Mouse (Mus musculus): ENCODE data around the gene Gpsm1. TPM values are rescaled to one million over a fixed set of nuclear protein-coding genes. Genes with fewer than 3 reads are reported as not detected.

Gene Gpsm1
- total and polyA plus RNA-seq, 2 experiments from 2014 or later: 155 to 330 TPM

DNA sequence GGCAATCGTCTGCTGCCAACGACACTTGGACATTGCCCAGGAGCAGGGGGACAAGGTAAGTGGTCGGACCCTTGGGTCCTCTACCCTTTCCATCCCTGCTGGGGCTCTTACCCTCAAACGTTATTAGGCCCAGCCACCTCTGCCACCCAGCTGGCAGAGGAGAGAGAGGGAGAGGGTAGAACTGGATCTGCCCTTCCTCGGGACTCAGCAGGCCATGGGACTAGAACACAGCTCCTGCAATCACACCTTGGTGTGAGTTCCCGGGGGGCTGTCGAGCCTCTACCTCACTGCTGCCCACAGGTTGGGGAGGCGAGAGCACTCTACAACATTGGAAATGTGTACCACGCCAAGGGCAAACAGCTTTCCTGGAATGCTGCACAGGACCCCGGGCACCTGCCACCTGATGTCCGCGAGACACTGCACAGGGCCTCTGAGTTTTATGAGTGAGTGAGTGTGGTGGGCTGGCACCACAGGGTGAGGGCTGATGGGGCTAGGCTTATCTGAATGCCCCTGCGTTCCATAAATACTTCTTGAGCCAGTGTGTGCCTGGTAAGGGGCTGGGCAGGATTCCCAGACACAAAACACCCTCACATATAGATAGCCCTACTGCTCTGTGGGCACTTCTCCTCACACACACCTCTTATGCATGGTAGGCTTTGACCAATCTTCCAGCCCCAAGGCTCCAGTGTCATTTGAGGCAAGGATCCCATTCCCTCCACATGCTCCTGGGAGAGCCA, 8.4 kb downstream of the Gpsm1 start:
- Histone ChIP-seq H3K4me1 (ENCODE audit: insufficient read depth, low read length) (peaks cover 19% of the 10 kb centered on the region), H3K9ac (replicated peaks; ENCODE audit: low read length) (no peak overlapping the region), H3K4me2 (ENCODE audit: low read depth, low read length) (no peak overlapping the region), H3K36me3 (ENCODE audit: insufficient read depth, low read length) (peaks cover 52% of the 10 kb centered on the region), H3K27ac (no peak overlapping the region), H3K4me3 (ENCODE audit: low read length) (no peak overlapping the region), H3K9me3 (ENCODE audit: low read length) (no peaks in the 10 kb centered on the region), H3K27me3 (ENCODE audit: insufficient read depth, low read length) (no peaks in the 10 kb centered on the region)
- ATAC-seq (no peak), DNase-seq (ENCODE audit: low spot score) (no peak)
- WGBS: 93% methylated on average over 13 of the region's 13 CpGs
- no peak for TF ChIP-seq CTCF (IDR thresholded peaks at IDR 0.05; ENCODE audit: low read depth)

DNA sequence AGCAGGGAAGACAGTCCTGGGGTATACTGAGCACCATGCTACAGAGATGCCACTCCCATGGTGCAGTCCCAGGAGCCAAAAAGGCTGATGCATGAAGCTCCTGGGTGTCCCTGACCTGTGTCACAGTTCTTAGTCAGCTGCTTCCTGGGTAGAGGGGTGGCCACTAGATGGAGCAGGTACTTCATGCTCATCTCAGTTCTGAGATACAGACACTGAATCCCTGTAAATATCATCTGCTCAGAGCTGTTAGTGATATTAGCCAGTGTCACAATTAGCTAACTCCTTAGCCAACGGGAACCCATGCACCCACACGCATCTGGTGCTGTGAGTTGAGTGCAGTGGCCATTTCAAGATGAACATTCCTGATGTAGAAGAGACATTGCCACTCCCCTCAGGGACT, 9.6 kb downstream of the Gpsm1 start:
- H3K36me3 ChIP-seq (ENCODE audit: insufficient read depth, low read length): peaks cover 52% of the 10 kb centered on the region
- 0 out of 2 replicates have a peak overlapping the region, but pooled peaks have one; percentile 2 for H3K27ac ChIP-seq
- WGBS: 89% methylated on average over 2 of the region's 2 CpGs
- DNase-seq (ENCODE audit: low spot score) (peak; percentile 46), ATAC-seq (no peak)
- H3K9me3 ChIP-seq (ENCODE audit: low read length): no peaks in the 10 kb centered on the region
- no peak overlapping the region for H3K4me3 ChIP-seq (ENCODE audit: low read length)
- H3K4me2 ChIP-seq (ENCODE audit: low read depth, low read length): no peak overlapping the region
- H3K27me3 ChIP-seq (ENCODE audit: insufficient read depth, low read length): no peaks in the 10 kb centered on the region
- peak; percentile 72 for TF ChIP-seq CTCF (IDR thresholded peaks at IDR 0.05; ENCODE audit: low read depth)
- no peak overlapping the region for H3K9ac ChIP-seq (replicated peaks; ENCODE audit: low read length)
- H3K4me1 ChIP-seq (ENCODE audit: insufficient read depth, low read length): peaks cover 8% of the 10 kb centered on the region; the same call in 1 of the 2 replicates

DNA sequence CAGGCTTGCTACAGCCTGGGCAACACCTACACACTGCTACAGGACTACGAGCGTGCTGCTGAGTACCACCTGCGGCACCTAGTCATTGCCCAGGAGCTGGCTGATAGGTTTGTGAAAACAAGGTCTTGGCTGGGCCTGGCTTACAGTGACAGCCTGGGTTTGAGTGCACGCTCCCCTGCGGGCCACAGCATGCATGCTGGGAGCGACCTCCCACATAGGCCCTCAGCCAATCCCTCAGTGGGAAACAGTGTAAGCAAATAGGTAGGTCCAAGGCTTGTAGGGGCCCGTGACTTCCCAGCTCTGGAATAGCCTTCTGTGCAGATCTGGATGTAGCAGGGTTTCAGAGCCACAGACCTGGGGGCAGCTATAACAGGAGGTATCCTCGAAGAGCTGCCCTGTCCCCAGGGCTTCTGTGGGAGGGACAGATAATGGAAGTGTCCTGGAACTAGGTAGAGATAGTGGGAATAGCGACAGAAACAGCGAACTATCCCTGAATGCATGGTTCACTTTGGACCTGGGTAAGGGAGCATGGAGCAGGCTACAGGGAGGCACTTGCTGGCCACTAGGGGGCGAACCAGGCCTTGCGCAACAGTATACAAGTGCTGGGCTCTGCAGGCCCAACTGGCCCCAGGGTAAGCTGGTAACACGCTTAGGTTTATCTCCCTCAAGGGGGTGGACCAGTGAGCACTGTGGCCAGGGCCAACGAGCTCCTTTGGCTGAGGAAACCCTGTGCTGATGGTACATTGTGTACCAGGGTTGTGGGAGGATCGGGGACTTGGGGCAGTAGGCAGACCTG, 10.3 kb downstream of the Gpsm1 start:
- peaks cover 52% of the 10 kb centered on the region for H3K36me3 ChIP-seq (ENCODE audit: insufficient read depth, low read length)
- TF ChIP-seq CTCF (IDR thresholded peaks at IDR 0.05; ENCODE audit: low read depth): peak; percentile 98

DNA sequence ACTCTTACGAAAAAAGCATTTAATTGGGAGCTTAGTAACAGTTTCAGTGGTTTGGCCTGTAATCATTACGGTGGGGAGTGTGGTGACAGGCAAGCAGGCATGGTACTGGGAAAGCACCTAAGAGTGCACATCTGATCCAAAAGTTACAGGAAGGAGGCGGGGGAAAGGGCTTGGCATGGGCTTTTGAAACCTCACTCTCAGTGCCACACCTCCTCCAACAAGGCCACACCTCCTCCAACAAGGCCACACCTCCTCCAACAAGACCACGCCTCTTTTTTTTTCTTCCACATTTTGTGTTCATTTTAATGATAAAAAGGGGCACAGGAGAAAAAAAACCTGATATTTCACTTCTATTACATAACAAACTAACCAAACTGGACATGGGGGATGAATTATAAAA, 12.5 kb downstream of the Gpsm1 start:
- no peaks in the 10 kb centered on the region for H3K4me1 ChIP-seq (ENCODE audit: insufficient read depth, low read length)
- no peaks in the 10 kb centered on the region for H3K27me3 ChIP-seq (ENCODE audit: insufficient read depth, low read length)
- H3K9ac ChIP-seq (replicated peaks; ENCODE audit: low read length): no peak overlapping the region
- H3K4me3 ChIP-seq (ENCODE audit: low read length): no peak overlapping the region
- ATAC-seq (no peak), DNase-seq (ENCODE audit: low spot score) (no peak)
- H3K36me3 ChIP-seq (ENCODE audit: insufficient read depth, low read length): peaks cover 47% of the 10 kb centered on the region
- whole genome bisulfite sequencing: 89% methylated on average over 4 of the region's 4 CpGs
- TF ChIP-seq CTCF (IDR thresholded peaks at IDR 0.05; ENCODE audit: low read depth): no peak
- H3K9me3 ChIP-seq (ENCODE audit: low read length): no peaks in the 10 kb centered on the region
- no peak overlapping the region for H3K4me2 ChIP-seq (ENCODE audit: low read depth, low read length)
- no peak overlapping the region for H3K27ac ChIP-seq

More for the DNA sequence above, 10.3 kb downstream of the Gpsm1 start:
- Histone ChIP-seq H3K4me3 (ENCODE audit: low read length) (no peak overlapping the region), H3K27me3 (ENCODE audit: insufficient read depth, low read length) (no peaks in the 10 kb centered on the region), H3K27ac (0 out of 2 replicates have a peak overlapping the region, but pooled peaks have one; percentile 2), H3K4me2 (ENCODE audit: low read depth, low read length) (no peak overlapping the region), H3K9me3 (ENCODE audit: low read length) (no peaks in the 10 kb centered on the region), H3K9ac (replicated peaks; ENCODE audit: low read length) (no peak overlapping the region), H3K4me1 (ENCODE audit: insufficient read depth, low read length) (peaks cover 4% of the 10 kb centered on the region; the same call in 1 of the 2 replicates)
- peak; percentile 83 for DNase-seq (ENCODE audit: low spot score)
- ATAC-seq: peak; percentile 61
- WGBS: 66% methylated on average over 15 of the region's 15 CpGs

DNA sequence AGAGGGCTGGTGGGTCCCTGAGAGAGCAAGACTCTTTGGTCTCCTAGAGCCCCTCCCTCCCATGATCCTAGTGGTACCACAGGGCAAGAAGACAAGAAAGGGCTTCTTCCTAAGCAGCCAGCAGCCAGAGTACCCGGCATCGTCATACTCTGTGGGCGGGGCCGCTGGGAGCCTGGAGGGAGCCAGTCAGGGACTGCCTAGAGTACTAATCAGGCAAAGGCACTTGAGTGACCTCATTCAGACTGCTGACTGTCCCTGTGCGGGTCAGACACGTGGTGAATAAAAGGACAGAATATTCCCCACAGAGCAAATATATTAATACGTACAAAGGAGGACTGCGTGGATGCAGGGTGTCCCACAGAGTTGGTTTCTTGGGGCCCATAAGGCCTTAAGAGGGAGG, 14.1 kb downstream of the Gpsm1 start:
- Histone ChIP-seq H3K9me3 (ENCODE audit: low read length) (no peaks in the 10 kb centered on the region), H3K36me3 (ENCODE audit: insufficient read depth, low read length) (peaks cover 32% of the 10 kb centered on the region), H3K4me3 (ENCODE audit: low read length) (no peak overlapping the region), H3K4me2 (ENCODE audit: low read depth, low read length) (no peak overlapping the region), H3K9ac (replicated peaks; ENCODE audit: low read length) (no peak overlapping the region), H3K27ac (peak overlapping the region; percentile 84), H3K27me3 (ENCODE audit: insufficient read depth, low read length) (no peaks in the 10 kb centered on the region), H3K4me1 (ENCODE audit: insufficient read depth, low read length) (no peaks in the 10 kb centered on the region)
- no peak for TF ChIP-seq CTCF (IDR thresholded peaks at IDR 0.05; ENCODE audit: low read depth)
- 39% methylated on average over 8 of the region's 8 CpGs for WGBS
- ATAC-seq: peak; percentile 78
- DNase-seq (ENCODE audit: low spot score): peak; percentile 75

DNA sequence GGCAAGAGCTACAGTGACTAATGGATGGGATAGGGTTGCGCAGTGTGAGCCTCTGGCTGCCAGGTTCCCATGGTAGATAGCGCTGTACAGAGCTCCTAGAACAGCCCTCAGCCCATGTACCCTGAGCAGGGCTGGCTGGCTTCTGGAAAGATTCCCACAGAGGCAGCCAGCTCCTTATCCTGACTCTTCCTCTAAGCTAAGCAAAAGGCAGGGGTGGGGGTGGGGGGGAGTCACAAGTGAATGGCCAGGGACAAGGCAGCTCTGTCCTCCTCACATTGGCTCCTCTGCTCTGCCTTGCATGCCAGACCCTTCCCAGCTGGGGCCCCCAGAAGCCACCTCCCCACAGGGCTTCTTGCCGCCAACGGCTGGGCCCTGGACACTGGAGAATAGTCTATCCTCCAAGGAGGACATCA, 14.7 kb downstream of the Gpsm1 start:
- Histone ChIP-seq H3K4me1 (ENCODE audit: insufficient read depth, low read length) (no peaks in the 10 kb centered on the region), H3K9ac (replicated peaks; ENCODE audit: low read length) (peak overlapping the region; percentile 38; the same call in 1 of the 2 replicates), H3K4me2 (ENCODE audit: low read depth, low read length) (peak overlapping the region; percentile 42), H3K4me3 (ENCODE audit: low read length) (0 out of 2 replicates have a peak overlapping the region, but pooled peaks have one; percentile 8), H3K27me3 (ENCODE audit: insufficient read depth, low read length) (no peaks in the 10 kb centered on the region), H3K9me3 (ENCODE audit: low read length) (no peaks in the 10 kb centered on the region), H3K36me3 (ENCODE audit: insufficient read depth, low read length) (peaks cover 26% of the 10 kb centered on the region), H3K27ac (peak overlapping the region; percentile 84)
- peak; percentile 84 for ATAC-seq
- WGBS: 81% methylated on average over 4 of the region's 4 CpGs
- no peak for TF ChIP-seq CTCF (IDR thresholded peaks at IDR 0.05; ENCODE audit: low read depth)
- DNase-seq (ENCODE audit: low spot score): peak; percentile 71
